Mouse (Mus musculus) layer of hippocampus, postnatal 25 days (tissue): ENCODE results near the gene Fam129b. TPM values are rescaled to one million over a fixed set of nuclear protein-coding genes. Genes with fewer than 3 reads are reported as not detected.
"Not testable (repeated sequence)": the region's sequence is repeated elsewhere in the genome, so short reads cannot be mapped to it uniquely, and the experiment has no call there.

ENCODE experiments used
- DNase-seq, 2 experiments: peaks; one replicate each; pipeline ENCODE4 v3.0.0; 2022; ENCODE audit warnings: mixed read lengths in 2 of 2, low spot score in 1 of 2; ENCODE audit errors: extremely low spot score in 1 of 2
- total RNA-seq, 2 experiments: library from RNA; stranded (reverse); gene quantifications; 2 replicates each; pipeline ENCODE4 v1.2.3; 2021

Fam129b gene
- 10 to 100 TPM; 15.1 to 15.7 TPM for total RNA-seq

- DNase-seq = peak; percentile 47 to 56
These were observed at the start of gene Fam129b for GRCm38 (mm10) chr2:32875675-32876489. Gene Fam129b, plus strand, starts transcription at chr2:32876114.

- no peak for DNase-seq
These were observed 46.8 kb upstream of the Fam129b start for GRCm38 (mm10) chr2:32828979-32829676.

- no peak for DNase-seq
These were observed 41.4 kb upstream of the Fam129b start for GRCm38 (mm10) chr2:32834496-32834895.

- no peak for DNase-seq
These were observed 40.3 kb upstream of the Fam129b start for GRCm38 (mm10) chr2:32835588-32835987.

- no peak for DNase-seq
These were observed 37.6 kb upstream of the Fam129b start for GRCm38 (mm10) chr2:32838147-32838884.

GRCm38 (mm10) chr2:32839261-32839660 is 36.7 kb upstream of the Fam129b start:
- no peak for DNase-seq

- no peak for DNase-seq
These were observed 34.8 kb upstream of the Fam129b start for GRCm38 (mm10) chr2:32841099-32841498.

- no peak for DNase-seq
These were observed 33.4 kb upstream of the Fam129b start for GRCm38 (mm10) chr2:32842558-32842957.

GRCm38 (mm10) chr2:32845572-32846100 is 30.3 kb upstream of the Fam129b start:
- DNase-seq = no peak

GRCm38 (mm10) chr2:32846101-32846804 is 29.7 kb upstream of the Fam129b start:
- peak; percentile 60 to 66 for DNase-seq

- peak; percentile 79 to 85 for DNase-seq
These were observed 29.0 kb upstream of the Fam129b start, which contains the start of gene Stxbp1 for GRCm38 (mm10) chr2:32846805-32847467. Gene Stxbp1, minus strand, starts transcription at chr2:32847245.

GRCm38 (mm10) chr2:32847468-32847821 is 28.5 kb upstream of the Fam129b start:
- no peak for DNase-seq

GRCm38 (mm10) chr2:32852156-32852555 is 23.8 kb upstream of the Fam129b start:
- peak; percentile 48 to 54 for DNase-seq

GRCm38 (mm10) chr2:32853716-32854115 is 22.2 kb upstream of the Fam129b start:
- DNase-seq = not testable (repeated sequence)

GRCm38 (mm10) chr2:32854206-32854605 is 21.7 kb upstream of the Fam129b start:
- DNase-seq = peak; percentile 88 to 98

- no peak for DNase-seq
These were observed 20.7 kb upstream of the Fam129b start for GRCm38 (mm10) chr2:32855046-32855785.

- no peak for DNase-seq
These were observed 20.0 kb upstream of the Fam129b start for GRCm38 (mm10) chr2:32855790-32856465.

GRCm38 (mm10) chr2:32857584-32857983 is 18.3 kb upstream of the Fam129b start:
- DNase-seq = peak; percentile 65 to 72
